Mouse (Mus musculus) layer of hippocampus, adult 2 months (tissue): ENCODE measurements at regions not wholly inside any gene's neighbourhood (a gene's known extent, or its start where the extent isn't known, plus 50 kb on each side); places are given as distances from the start of the nearest gene placed in this dataset.

ENCODE experiments used
- DNase-seq, 2 experiments: peaks; one replicate each; pipeline ENCODE4 v3.0.0; 2022; ENCODE audit warnings: low spot score in 2 of 2
- H3K27ac ChIP-seq: fragments of 200-600 bp; 2 replicates; pipeline ENCODE4 v1.8.1; 2022
- H3K4me3 ChIP-seq: fragments of 200-600 bp; 2 replicates; pipeline ENCODE4 v1.8.1; 2022; ENCODE audit warnings: mild to moderate bottlenecking
- CTCF ChIP-seq: fragments of 200-600 bp; conservative IDR thresholded peaks from 2 replicates; pipeline ENCODE4 v1.8.1; 2022; ENCODE audit warnings: antibody characterized with exemption, mild to moderate bottlenecking, moderate library complexity

DNA sequence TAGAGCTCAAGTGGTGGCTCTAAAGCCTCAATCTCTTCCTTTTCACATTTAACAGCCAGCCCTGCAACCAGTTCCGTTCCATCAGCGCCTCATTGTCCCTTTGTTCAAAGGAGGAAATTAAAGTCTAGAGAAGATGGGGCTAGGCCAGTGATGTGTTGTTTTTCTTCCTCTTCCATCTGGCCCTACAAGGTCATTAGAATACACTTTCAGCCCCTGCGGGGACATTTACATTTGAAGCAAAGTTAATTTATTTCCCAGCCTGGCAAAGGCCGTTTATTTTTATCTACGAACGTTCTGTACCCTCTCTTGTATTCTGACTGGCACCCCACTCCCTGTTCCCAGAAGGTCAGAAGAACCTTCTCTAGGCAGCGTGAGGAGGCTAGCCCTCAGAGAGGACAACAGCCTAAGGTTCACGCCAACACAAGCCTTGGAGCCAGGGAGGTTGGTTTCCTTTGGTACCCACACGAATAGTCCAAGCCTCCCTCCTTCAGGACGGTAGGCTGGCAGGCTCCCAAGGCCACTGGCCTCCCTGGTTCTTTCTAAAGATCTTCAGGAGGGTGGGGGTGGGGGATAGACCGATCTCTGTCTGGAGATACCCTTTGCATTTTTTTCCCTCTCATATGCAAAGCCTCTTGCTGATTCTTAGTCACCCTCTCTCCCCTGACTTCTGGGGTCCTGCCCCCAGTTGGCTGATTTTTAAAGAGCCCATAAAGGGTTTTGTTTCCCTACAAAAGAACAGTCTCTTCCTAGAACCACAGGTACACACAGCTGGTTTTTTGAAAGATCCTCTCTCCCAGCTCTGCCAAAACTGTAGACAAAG lies 111.6 kb downstream of the Rpap3 start:
- TF ChIP-seq CTCF = no peak
- no peak overlapping the region for H3K27ac ChIP-seq
- H3K4me3 ChIP-seq = no peak overlapping the region
- DNase-seq = no peak

DNA sequence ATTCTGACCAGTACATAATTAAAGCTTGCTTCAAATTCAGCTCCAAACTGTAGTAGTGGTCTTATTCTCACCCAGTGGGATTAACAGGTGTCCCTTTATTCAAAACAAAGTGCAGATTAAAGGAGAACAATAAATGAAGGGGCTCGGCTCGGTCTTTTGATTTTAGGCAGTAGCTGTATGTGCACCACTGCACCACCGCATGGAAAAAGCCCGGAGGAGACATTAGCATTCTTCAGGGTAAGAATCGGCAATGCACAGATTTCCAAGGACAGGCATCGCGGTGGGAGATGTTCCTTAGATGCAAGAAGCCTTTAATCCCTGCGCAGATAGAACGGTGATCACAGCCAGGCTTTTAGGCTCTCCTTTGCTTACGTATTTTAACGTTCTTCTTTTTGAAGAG lies 112.8 kb downstream of the Rpap3 start:
- no peak for DNase-seq
- Histone ChIP-seq H3K4me3 (no peak overlapping the region), H3K27ac (no peak overlapping the region)
- TF ChIP-seq CTCF = no peak

- Histone ChIP-seq H3K4me3 (no peak overlapping the region), H3K27ac (no peak overlapping the region)
- no peak for TF ChIP-seq CTCF
- no peak for DNase-seq
Observed at GRCm38 (mm10) chr15:97591406-97591805, 114.2 kb downstream of the Rpap3 start.

DNA sequence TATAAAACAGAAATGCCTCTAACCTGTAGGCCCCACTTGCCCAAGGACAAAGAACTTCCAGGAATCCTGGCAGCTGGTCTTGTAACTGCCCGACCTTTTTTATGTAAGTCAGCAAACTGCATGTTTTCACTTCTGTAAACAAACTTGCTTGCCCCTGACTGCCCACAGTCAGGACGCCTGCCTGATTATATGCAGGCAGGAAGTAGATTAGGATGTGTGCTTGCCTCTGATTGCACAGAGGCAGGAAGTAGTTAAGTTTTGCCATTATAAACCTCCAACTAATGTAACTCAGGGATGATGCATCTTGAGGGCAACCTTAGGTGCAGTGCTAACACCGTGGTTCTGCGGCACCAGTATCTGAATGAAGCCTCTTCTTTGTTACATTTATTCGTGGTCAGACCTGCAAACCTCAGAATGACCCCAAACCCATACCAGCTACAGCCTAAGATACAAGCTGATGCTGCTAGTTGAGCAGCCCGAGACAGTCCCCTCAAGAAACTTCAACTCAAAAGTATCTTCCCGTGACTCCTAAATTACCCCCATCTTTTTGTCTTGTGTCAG lies 114.8 kb downstream of the Rpap3 start:
- no peak for TF ChIP-seq CTCF
- no peak overlapping the region for H3K4me3 ChIP-seq
- DNase-seq = no peak
- H3K27ac ChIP-seq = no peak overlapping the region

DNA sequence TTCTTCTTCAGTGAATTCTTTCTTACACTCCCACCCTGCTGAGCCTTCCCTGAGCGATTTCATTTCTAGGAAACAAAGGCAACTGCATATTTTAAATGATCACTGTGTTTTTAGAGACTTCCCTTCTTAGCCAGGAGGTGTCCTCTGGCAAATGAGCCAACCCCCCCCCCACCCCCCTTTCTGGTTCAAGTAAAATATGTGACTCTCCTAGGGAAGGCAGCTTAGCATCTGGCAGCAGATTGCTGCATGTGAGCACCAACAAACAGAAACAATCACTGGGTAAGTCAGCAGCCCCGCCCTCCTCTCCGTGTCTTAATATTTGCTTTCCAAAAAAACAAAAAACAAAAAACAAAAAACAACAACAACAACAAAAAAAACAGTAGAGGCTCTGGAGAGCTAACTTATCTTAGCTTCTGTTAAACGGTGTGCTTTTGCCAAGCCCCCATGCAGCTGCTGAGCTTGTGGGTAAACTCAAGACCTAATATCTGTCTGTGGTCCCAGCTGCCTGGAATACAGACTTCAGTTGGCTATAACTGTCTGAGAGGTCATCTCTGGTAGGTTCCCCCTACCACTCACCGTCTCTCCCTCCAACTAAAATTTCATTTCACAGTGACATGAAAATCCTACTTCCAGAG lies 117.9 kb downstream of the Rpap3 start:
- TF ChIP-seq CTCF = no peak
- H3K27ac ChIP-seq = no peak overlapping the region
- no peak overlapping the region for H3K4me3 ChIP-seq
- DNase-seq = no peak

GRCm38 (mm10) chr15:97581724-97582154 lies 123.9 kb downstream of the Rpap3 start:
- Histone ChIP-seq H3K27ac (no peak overlapping the region), H3K4me3 (no peak overlapping the region)
- peak; percentile 44 to 75 for DNase-seq
- peak; percentile 95 for TF ChIP-seq CTCF

DNA sequence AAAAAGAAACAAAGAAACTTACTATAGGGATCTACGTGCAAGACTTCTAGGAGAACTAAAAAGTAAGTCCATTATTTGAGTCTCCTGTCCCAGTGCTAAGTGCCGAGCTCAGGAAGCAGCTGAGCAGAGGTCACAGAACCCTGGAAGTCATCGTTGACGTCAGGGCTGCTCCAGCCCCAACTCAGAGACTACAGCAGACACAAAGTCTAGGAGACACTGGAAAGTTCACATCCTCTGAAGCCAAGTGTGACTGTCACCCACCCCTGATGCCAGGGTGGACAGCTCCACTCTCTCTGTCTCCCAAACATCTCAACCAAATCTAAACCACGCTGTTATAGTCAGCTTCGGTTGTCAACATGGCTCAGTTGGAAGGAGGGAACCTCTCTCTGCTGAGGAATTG lies 124.9 kb downstream of the Rpap3 start:
- no peak for DNase-seq
- Histone ChIP-seq H3K27ac (no peak overlapping the region), H3K4me3 (no peak overlapping the region)
- TF ChIP-seq CTCF = no peak

GRCm38 (mm10) chr15:97578046-97578445 lies 127.6 kb downstream of the Rpap3 start:
- H3K4me3 ChIP-seq = no peak overlapping the region
- no peak overlapping the region for H3K27ac ChIP-seq
- TF ChIP-seq CTCF = no peak
- no peak for DNase-seq

DNA sequence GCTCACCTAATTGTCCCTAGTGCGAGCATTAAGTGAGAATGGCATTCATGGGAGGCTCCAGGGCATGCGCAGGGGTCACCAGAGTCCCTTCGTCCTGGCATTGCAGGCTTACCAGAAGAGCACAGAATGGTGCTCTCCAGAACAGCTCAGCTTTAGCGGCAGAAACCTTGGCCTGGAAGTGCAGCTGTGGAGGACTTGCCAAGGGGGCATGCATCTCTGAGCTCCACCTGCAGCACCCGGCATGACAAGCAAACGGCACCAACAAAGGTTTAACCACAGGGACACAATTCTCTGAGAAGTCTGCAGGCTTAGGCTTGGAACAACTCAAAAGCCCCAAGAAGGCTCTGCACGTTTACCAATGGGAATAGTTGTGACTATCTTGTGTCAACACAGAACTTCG lies 128.4 kb downstream of the Rpap3 start:
- no peak for TF ChIP-seq CTCF
- no peak for DNase-seq
- H3K4me3 ChIP-seq = no peak overlapping the region
- no peak overlapping the region for H3K27ac ChIP-seq

DNA sequence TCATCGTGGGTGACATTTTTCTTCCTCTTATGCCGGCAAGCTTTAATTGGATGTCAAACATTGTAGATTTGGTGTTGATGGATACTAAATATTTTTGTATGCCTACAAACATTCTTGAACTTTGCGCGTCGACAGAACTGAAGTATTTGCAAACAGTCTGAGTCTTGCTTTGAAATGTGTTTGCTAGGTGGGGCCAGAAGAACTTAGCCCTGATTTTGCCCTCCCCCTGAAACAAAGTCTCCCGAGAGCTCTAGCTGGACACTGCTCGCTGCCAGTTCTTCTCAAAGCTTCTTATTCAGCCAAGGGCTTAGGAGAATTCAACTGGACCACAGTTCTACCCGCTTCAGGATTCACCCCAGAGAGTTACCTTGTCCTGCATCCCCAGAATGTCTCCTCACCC lies 133.0 kb downstream of the Rpap3 start:
- H3K27ac ChIP-seq = no peak overlapping the region
- H3K4me3 ChIP-seq = no peak overlapping the region
- DNase-seq = no peak
- no peak for TF ChIP-seq CTCF

GRCm38 (mm10) chr15:97571885-97572284 lies 133.7 kb downstream of the Rpap3 start:
- no peak for TF ChIP-seq CTCF
- Histone ChIP-seq H3K4me3 (no peak overlapping the region), H3K27ac (no peak overlapping the region)
- no peak for DNase-seq

- DNase-seq = no peak
- TF ChIP-seq CTCF = no peak
- H3K4me3 ChIP-seq = no peak overlapping the region
- no peak overlapping the region for H3K27ac ChIP-seq
Observed at GRCm38 (mm10) chr15:97560096-97560495, 145.5 kb downstream of the Rpap3 start.

- no peak overlapping the region for H3K4me3 ChIP-seq
- no peak for DNase-seq
- TF ChIP-seq CTCF = no peak
- no peak overlapping the region for H3K27ac ChIP-seq
Observed at GRCm38 (mm10) chr15:97558725-97559124, 146.9 kb downstream of the Rpap3 start.

DNA sequence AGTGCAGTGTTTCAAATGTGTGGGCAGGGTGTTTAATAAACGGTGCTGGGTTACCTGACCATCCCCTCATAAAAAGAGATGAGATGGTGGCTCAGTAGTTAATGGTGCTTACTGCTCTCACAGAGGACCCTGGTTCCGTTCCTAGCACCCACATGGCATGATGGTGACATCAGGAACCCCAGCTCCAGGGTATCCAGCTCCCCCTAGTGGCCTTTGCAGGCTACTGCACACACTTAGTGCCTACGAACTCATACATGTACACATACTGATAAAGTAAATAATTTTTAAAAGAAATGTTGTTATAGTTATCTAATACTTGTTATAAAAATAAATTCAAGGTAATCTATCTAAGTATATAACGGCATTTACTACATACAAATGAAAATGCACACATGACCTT lies 157.3 kb downstream of the Rpap3 start:
- H3K27ac ChIP-seq = no peak overlapping the region
- DNase-seq = no peak
- peak; percentile 43 for TF ChIP-seq CTCF
- H3K4me3 ChIP-seq = no peak overlapping the region
